Mouse (Mus musculus) ES-E14 (cell line): ENCODE data around the gene Olfr1042. TPM values are rescaled to one million over a fixed set of nuclear protein-coding genes. Genes with fewer than 3 reads are reported as not detected.
"Not testable (repeated sequence)": the region's sequence is repeated elsewhere in the genome, so short reads cannot be mapped to it uniquely, and the experiment has no call there.

Source experiments
- DNase-seq: peaks from one replicate; pipeline ENCODE4 v3.0.0-alpha.2; 2013; ENCODE audit warnings: low read depth, low spot score
- H3K27ac ChIP-seq: 2 replicates; pipeline ENCODE4 v1.5.1; 2012; ENCODE audit warnings: low read depth, mild to moderate bottlenecking, low read length, moderate library complexity, mixed read lengths; ENCODE audit not compliant: poor library complexity, insufficient read depth, severe bottlenecking
- H3K36me3 ChIP-seq: 2 replicates; pipeline ENCODE4 v1.6.1; 2012; ENCODE audit warnings: mild to moderate bottlenecking, low read length, moderate library complexity, mixed read lengths; ENCODE audit not compliant: control insufficient read depth, poor library complexity, insufficient read depth, severe bottlenecking
- H3K4me1 ChIP-seq, 2 experiments: fragments of 150-350 bp in 1 of 2; sonication (generic) in 1 of 2; 2 replicates each; pipeline ENCODE4 v1.6.1; 2012; ENCODE audit warnings: low read length in 2 of 2, mild to moderate bottlenecking in 1 of 2, mixed read lengths in 1 of 2; ENCODE audit not compliant: control insufficient read depth in 2 of 2, insufficient read depth in 2 of 2, poor library complexity in 1 of 2
- H3K4me3 ChIP-seq, 2 experiments: fragments of 150-350 bp in 1 of 2; sonication (generic) in 1 of 2; 2 replicates each; pipeline ENCODE4 v1.5.1; 2012; ENCODE audit warnings: low read length in 2 of 2, low read depth in 1 of 2, mild to moderate bottlenecking in 1 of 2, mixed read lengths in 1 of 2; ENCODE audit not compliant: insufficient read depth in 1 of 2, poor library complexity in 1 of 2, severe bottlenecking in 1 of 2
- H3K9ac ChIP-seq: 2 replicates; pipeline ENCODE4 v1.6.1; 2012; ENCODE audit warnings: low read depth, mild to moderate bottlenecking, low read length, mixed read lengths; ENCODE audit not compliant: poor library complexity, insufficient read depth, severe bottlenecking
- H3K9me3 ChIP-seq: fragments of 150-350 bp; sonication (generic); 2 replicates; pipeline ENCODE4 v1.6.1; 2012; ENCODE audit warnings: low read depth, mild to moderate bottlenecking, low read length; ENCODE audit not compliant: control insufficient read depth, insufficient read depth
- CHD2 ChIP-seq: IDR thresholded peaks from 2 replicates; pipeline ENCODE4 v1.6.1; 2014; ENCODE audit warnings: mild to moderate bottlenecking, low read depth, low read length, inconsistent platforms
- HCFC1 ChIP-seq: IDR thresholded peaks from 2 replicates; pipeline ENCODE4 v1.6.1; 2012; ENCODE audit warnings: low read length, inconsistent platforms, borderline replicate concordance; ENCODE audit not compliant: insufficient read depth
- MAFK ChIP-seq: IDR thresholded peaks from 2 replicates; pipeline ENCODE4 v1.6.1; 2014; ENCODE audit warnings: mild to moderate bottlenecking, low read depth, low read length, inconsistent platforms; ENCODE audit not compliant: insufficient read depth
- ZC3H11A ChIP-seq: IDR thresholded peaks from 2 replicates; pipeline ENCODE4 v1.6.1; 2012; ENCODE audit warnings: low read depth, mild to moderate bottlenecking, inconsistent platforms, low read length, borderline replicate concordance
- ZNF384 ChIP-seq: IDR thresholded peaks from 2 replicates; pipeline ENCODE4 v1.6.1; 2012; ENCODE audit warnings: low read depth, low read length, inconsistent platforms
- in situ Hi-C, 2 experiments: fragments of 600-800 bp; cut with MboI; formaldehyde crosslinking; loops; one replicate each; pipeline ENCODE4 v1.15.1; 2025; ENCODE audit warnings: low sequenced_read_pairs in 2 of 2, inconsistent platforms in 1 of 2; ENCODE audit not compliant: unreplicated experiment in 2 of 2
- total RNA-seq: library from RNA; depleted of rRNA; stranded (reverse); fragments of 300-350 nt; gene quantifications from 2 replicates; pipeline ENCODE4 v1.2.3, GENCODE M21; 2012; rRNA removed

The Olfr1042 gene
- total RNA-seq, 1 experiment = not detected

DNA sequence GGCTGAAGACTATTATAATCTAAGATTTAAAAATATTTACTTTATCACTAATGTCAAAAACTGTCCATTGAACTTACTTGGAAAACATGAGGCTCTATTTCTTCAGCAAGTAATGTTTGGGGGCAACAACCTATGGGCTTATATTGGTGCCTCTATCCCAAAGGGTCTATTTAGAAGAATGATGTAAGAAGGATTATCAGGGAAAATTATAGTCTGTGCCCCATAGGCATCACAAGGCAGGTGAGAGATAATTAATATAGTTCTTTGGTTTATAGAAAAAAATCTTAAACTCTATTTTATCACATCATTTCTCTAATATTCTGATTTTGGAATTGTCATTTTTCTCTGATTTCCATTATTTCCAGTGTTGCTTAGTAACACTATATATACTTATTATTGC, 16.1 kb upstream of the Olfr1042 start, which contains the start of gene Olfr1044:
Gene Olfr1044 (minus strand): TSS at position 101 of the 400 bp plus-strand sequence.
- Histone ChIP-seq H3K27ac (no peak within 1 kb of the TSS), H3K4me1 (peaks cover 2 to 4% of the 10 kb centered on the region in 2 experiments; a peak in 1 of 4 replicates), H3K4me3 (no peak within 1 kb of the TSS), H3K9ac (no peak within 1 kb of the TSS), H3K9me3 (no peaks in the 10 kb centered on the region), H3K36me3 (no peaks in the 10 kb centered on the region)
- in situ Hi-C loops = no loop called here
- no peak for DNase-seq
- TF ChIP-seq HCFC1 (no peak), ZNF384 (no peak), MAFK (no peak), CHD2 (no peak), ZC3H11A (no peak)

DNA sequence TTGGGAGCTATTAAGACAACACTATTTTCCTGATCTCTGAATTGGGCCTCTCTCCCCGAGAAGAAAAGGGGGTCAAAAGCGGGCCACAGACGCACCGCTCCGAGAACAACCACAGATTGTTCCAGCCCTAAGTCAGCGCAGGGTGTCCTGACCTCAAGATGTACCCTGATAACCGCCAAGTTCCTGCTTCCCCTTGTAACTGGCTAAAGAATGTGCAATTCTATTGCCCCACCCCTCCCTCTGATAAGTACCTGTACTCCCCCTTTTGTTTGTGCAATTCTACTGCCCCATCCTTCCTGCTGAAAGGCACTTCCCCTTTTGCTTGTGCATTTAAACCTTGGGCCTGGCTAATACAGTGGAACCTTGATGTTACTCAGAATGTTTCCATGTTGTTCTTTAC, 13.8 kb upstream of the Olfr1042 start:
- H3K9ac ChIP-seq, H3K9me3 ChIP-seq, H3K4me3 ChIP-seq, in situ Hi-C loops, DNase-seq, H3K27ac ChIP-seq, H3K4me1 ChIP-seq, H3K36me3 ChIP-seq: not testable (repeated sequence)

GRCm38 (mm10) chr2:86167422-86167821, 5.8 kb upstream of the Olfr1042 start, which contains the start of gene Olfr1043:
Gene Olfr1043, minus strand, starts transcription at chr2:86167522.
- in situ Hi-C loops = no loop called here
- Histone ChIP-seq H3K36me3 (no peaks in the 10 kb centered on the region), H3K27ac (no peak within 1 kb of the TSS), H3K9ac (no peak within 1 kb of the TSS), H3K4me3 (no peak within 1 kb of the TSS), H3K9me3 (no peaks in the 10 kb centered on the region), H3K4me1 (no peaks in the 10 kb centered on the region)
- no peak for DNase-seq
- TF ChIP-seq HCFC1 = no peak
- no peak for TF ChIP-seq CHD2
- no peak for TF ChIP-seq MAFK
- no peak for TF ChIP-seq ZNF384
- TF ChIP-seq ZC3H11A = no peak

GRCm38 (mm10) chr2:86146632-86147031, 15.0 kb downstream of the Olfr1042 start, which contains the start of gene Olfr1040:
Gene Olfr1040, minus strand, starts transcription at chr2:86146732.
- in situ Hi-C loops = no loop called here

GRCm38 (mm10) chr2:86135828-86136227, 25.8 kb downstream of the Olfr1042 start, which contains the start of gene Olfr1039:
Gene Olfr1039, minus strand, starts transcription at chr2:86135928.
- Histone ChIP-seq H3K4me1 (no peaks in the 10 kb centered on the region), H3K27ac (no peak within 1 kb of the TSS), H3K4me3 (no peak within 1 kb of the TSS), H3K9ac (no peak within 1 kb of the TSS), H3K9me3 (no peaks in the 10 kb centered on the region), H3K36me3 (no peaks in the 10 kb centered on the region)
- TF ChIP-seq CHD2 (no peak), ZC3H11A (no peak), ZNF384 (no peak), HCFC1 (no peak), MAFK (no peak)
- DNase-seq = no peak
- in situ Hi-C loops = no loop called here

More at GRCm38 (mm10) chr2:86146632-86147031, 15.0 kb downstream of the Olfr1042 start, which contains the start of gene Olfr1040:
- H3K9ac ChIP-seq = no peak within 1 kb of the TSS
- no peaks in the 10 kb centered on the region for H3K9me3 ChIP-seq
- DNase-seq = no peak
- H3K27ac ChIP-seq = no peak within 1 kb of the TSS
- H3K36me3 ChIP-seq = no peaks in the 10 kb centered on the region
- H3K4me1 ChIP-seq = no peaks in the 10 kb centered on the region
- no peak within 1 kb of the TSS for H3K4me3 ChIP-seq
- no peak for TF ChIP-seq ZC3H11A
- TF ChIP-seq MAFK = no peak

Other genes with a start within 250 kb of the Olfr1042 start
- not detected in 2 replicates for gene Olfr1025-ps1, start 246.6 kb downstream of the Olfr1042 start, total RNA-seq
- gene Olfr1026, start 240.3 kb downstream of the Olfr1042 start, total RNA-seq = not detected in 2 replicates
- gene Olfr1028, start 211.4 kb downstream of the Olfr1042 start, total RNA-seq = not detected in 2 replicates
- gene Olfr1029, start 187.9 kb downstream of the Olfr1042 start, total RNA-seq = not detected in 2 replicates
- not detected in 2 replicates for gene Olfr1030, start 182.6 kb downstream of the Olfr1042 start, total RNA-seq
- gene Olfr1031, start 171.5 kb downstream of the Olfr1042 start, total RNA-seq = not detected in 2 replicates
- gene Olfr1032, start 156.3 kb downstream of the Olfr1042 start, total RNA-seq = not detected in 2 replicates
- gene Olfr1033, start 141.2 kb downstream of the Olfr1042 start, total RNA-seq = not detected in 2 replicates
- not detected in 2 replicates for gene Olfr1034, start 116.0 kb downstream of the Olfr1042 start, total RNA-seq
- not detected in 2 replicates for gene Olfr1036, start 87.8 kb downstream of the Olfr1042 start, total RNA-seq
- not detected in 2 replicates for gene Olfr1037, start 74.5 kb downstream of the Olfr1042 start, total RNA-seq
- not detected in 2 replicates for gene Olfr1039, start 25.9 kb downstream of the Olfr1042 start, total RNA-seq
- not detected in 2 replicates for gene Olfr1040, start 15.1 kb downstream of the Olfr1042 start, total RNA-seq
- gene Olfr1043, start 5.7 kb upstream of the Olfr1042 start, total RNA-seq = not detected in 2 replicates
- gene Olfr1044, start 16.0 kb upstream of the Olfr1042 start, total RNA-seq = not detected in 2 replicates
- not detected in 2 replicates for gene Olfr52, start 23.8 kb upstream of the Olfr1042 start, total RNA-seq
- gene Olfr1045, start 41.2 kb upstream of the Olfr1042 start, total RNA-seq = not detected in 2 replicates
- gene Olfr1046, start 57.5 kb upstream of the Olfr1042 start, total RNA-seq = not detected in 2 replicates
- not detected in 2 replicates for gene Olfr1047, start 69.6 kb upstream of the Olfr1042 start, total RNA-seq
- not detected in 2 replicates for gene Olfr1048, start 78.5 kb upstream of the Olfr1042 start, total RNA-seq
- gene Olfr1049, start 96.5 kb upstream of the Olfr1042 start, total RNA-seq = not detected in 2 replicates
- not detected in 2 replicates for gene Olfr1051, start 117.2 kb upstream of the Olfr1042 start, total RNA-seq
- gene Olfr1052, start 130.6 kb upstream of the Olfr1042 start, total RNA-seq = not detected in 2 replicates
- gene Olfr1053, start 153.4 kb upstream of the Olfr1042 start, total RNA-seq = not detected in 2 replicates
- gene Olfr1054, start 173.6 kb upstream of the Olfr1042 start, total RNA-seq = not detected in 2 replicates
- gene Olfr1055, start 188.4 kb upstream of the Olfr1042 start, total RNA-seq = not detected in 2 replicates
- not detected in 2 replicates for gene Olfr1056, start 200.6 kb upstream of the Olfr1042 start, total RNA-seq
- not detected in 2 replicates for gene Olfr1057, start 216.6 kb upstream of the Olfr1042 start, total RNA-seq
- not detected in 2 replicates for gene Olfr1058, start 226.7 kb upstream of the Olfr1042 start, total RNA-seq